Mouse (Mus musculus) kidney, adult 2 months (tissue): ENCODE results near the gene Cyld.

Source experiments
- CTCF ChIP-seq: fragments of 200-500 bp; conservative IDR thresholded peaks from 2 replicates; pipeline ENCODE4 v1.5.1; 2011; ENCODE audit warnings: low read depth, mild to moderate bottlenecking, control low read depth, low read length, moderate library complexity, mixed read lengths; ENCODE audit not compliant: insufficient read depth, insufficient read length
- POLR2A ChIP-seq: fragments of 200-500 bp; IDR thresholded peaks from one replicate; pipeline ENCODE4 v1.6.1; 2011; ENCODE audit warnings: low read depth, low read length, control low read depth

DNA sequence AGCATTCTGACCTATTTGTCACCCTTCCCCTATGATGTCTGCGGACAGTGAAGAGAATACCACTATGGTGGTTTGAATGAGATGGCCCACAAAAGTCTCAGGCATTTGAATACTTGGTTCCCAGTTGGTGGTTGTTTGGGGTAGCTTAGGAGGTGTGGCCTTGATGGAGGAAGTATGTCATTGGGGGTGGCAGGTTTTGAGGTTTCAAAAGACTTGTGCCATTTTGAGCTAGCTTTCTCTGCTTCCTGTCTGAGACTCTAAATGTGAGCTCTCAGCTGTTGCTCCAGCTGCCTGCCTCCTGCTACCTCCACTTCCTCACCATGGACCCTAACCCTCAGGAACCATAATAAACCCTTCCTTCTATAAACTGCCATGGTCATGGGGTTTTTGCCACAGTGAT is 86.9 kb downstream of the Cyld start:
- TF ChIP-seq CTCF (no peak), POLR2A (no peak)
